Mouse (Mus musculus) limb, embryonic 11.5 days (tissue): Measurements from ENCODE around the gene Hamp. TPM values are rescaled to one million over a fixed set of nuclear protein-coding genes. Genes with fewer than 3 reads are reported as not detected.
A peak's percentile ranks its signal among the peaks of the same experiment; 100 is the strongest.
"Not testable (repeated sequence)": the region's sequence is repeated elsewhere in the genome, so short reads cannot be mapped to it uniquely, and the experiment has no call there.

Experiments
- ATAC-seq: fragments of 200-750 bp; cut with Nextera tagmentation; 2 replicates; pipeline ENCODE4 v1.8.0; 2017; ENCODE audit warnings: low read depth; ENCODE audit not compliant: insufficient number of reproducible peaks, low FRiP score, low TSS enrichment
- DNase-seq: peaks from one replicate; pipeline ENCODE4 v3.0.0-alpha.2; 2015; ENCODE audit warnings: low spot score
- H3K27ac ChIP-seq: fragments of 300-500 bp; sonication (generic); replicated peaks from 2 replicates; pipeline ENCODE4 v1.5.1; 2014; ENCODE audit warnings: low read depth, mild to moderate bottlenecking, low read length
- H3K27me3 ChIP-seq: fragments of 300-500 bp; sonication (generic); 2 replicates; pipeline ENCODE4 v1.6.1; 2014; ENCODE audit warnings: mild to moderate bottlenecking, low read length, mixed read lengths; ENCODE audit not compliant: control insufficient read depth, insufficient read depth
- H3K36me3 ChIP-seq: fragments of 300-500 bp; sonication (generic); 2 replicates; pipeline ENCODE4 v1.6.1; 2014; ENCODE audit warnings: mild to moderate bottlenecking, low read length, moderate library complexity, mixed read lengths; ENCODE audit not compliant: control insufficient read depth, insufficient read depth
- H3K4me1 ChIP-seq: fragments of 300-500 bp; sonication (generic); 2 replicates; pipeline ENCODE4 v1.6.1; 2014; ENCODE audit warnings: low read length, mixed read lengths; ENCODE audit not compliant: control insufficient read depth, insufficient read depth
- H3K4me2 ChIP-seq: fragments of 300-500 bp; sonication (generic); 2 replicates; pipeline ENCODE4 v1.6.1; 2014; ENCODE audit warnings: low read depth, mild to moderate bottlenecking, moderate library complexity; ENCODE audit not compliant: severe bottlenecking
- H3K4me3 ChIP-seq: fragments of 300-500 bp; sonication (generic); 2 replicates; pipeline ENCODE4 v1.5.1; 2014; ENCODE audit warnings: low read depth, low read length
- H3K9ac ChIP-seq: fragments of 300-500 bp; sonication (generic); 2 replicates; pipeline ENCODE4 v1.6.1; 2014; ENCODE audit warnings: mild to moderate bottlenecking, low read length
- H3K9me3 ChIP-seq: fragments of 300-500 bp; sonication (generic); 2 replicates; pipeline ENCODE4 v1.6.1; 2016; ENCODE audit warnings: low read length; ENCODE audit not compliant: control insufficient read depth
- WGBS: fragments of 180-500 bp; shearing (Covaris S2); extraction: QIAGEN DNeasy Blood & Tissue Kit; methylation state at CpG from one replicate; pipeline ENCODE4 v1.1.7; 2014; 5-methylcytosine and 5-hydroxymethylcytosine counted together
- polyA plus RNA-seq: library from polyadenylated mRNA; unstranded; fragments of >200 nt; fragmentation: Nextera tagmentation; extraction: Ambion mirVana; gene quantifications from 2 replicates; pipeline ENCODE4 v1.2.1, GENCODE M21; 2014

Hamp gene
- polyA plus RNA-seq, 1 experiment from 2014 or later = not detected

DNA sequence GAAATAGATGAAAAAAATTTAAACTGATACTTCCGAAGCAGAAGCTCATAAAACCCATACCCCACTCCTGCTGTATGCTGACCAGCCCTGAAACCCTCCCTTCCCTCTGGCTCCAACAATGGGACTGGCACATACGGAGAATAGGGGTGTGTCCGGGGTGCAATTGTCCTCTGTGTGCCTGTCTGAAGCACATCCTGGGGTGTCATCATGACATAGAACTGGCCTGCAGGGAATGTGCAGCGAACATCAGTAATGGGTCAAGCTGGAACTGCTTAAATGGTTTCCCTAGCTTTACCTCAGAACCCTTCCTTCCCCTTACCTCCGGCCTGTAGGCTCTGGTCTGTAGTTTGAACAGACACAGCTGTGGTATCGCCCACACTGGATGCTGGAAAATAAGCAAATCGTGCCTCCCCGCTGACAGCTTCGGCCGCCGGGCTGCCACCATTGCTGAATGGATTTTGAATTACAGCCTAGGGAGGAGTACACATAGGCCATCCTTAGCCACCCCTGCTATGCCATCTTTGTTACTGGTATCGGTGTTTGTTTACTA lies 11.2 kb upstream of the Hamp start:
- WGBS = 93% methylated on average over 12 of the region's 12 CpGs
- no peak for ATAC-seq
- no peaks in the 10 kb centered on the region for H3K9me3 ChIP-seq

DNA sequence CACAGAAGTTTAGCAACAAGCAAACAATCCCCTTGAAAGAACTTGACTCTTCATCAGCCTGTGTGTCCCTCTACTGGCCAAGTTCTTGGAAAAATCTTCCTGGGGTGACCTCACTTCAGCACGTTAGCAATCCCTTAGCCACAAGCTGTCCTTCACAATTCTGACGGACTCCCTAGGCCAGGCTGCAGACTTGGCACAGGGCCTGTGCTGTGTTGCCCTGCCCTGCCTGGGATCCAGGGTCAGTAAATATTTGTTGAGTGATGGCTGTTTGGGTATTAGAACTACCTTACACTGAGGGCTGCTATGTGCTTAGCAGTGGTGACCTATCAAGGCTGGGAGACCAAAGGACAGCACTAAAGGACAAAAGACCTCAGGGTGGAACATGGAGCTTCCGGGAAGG lies 10.2 kb upstream of the Hamp start:
- H3K4me2 ChIP-seq = no peak overlapping the region
- 91% methylated on average over 3 of the region's 3 CpGs for WGBS

More for the DNA sequence above, 11.2 kb upstream of the Hamp start:
- Histone ChIP-seq H3K4me3 (peak overlapping the region; percentile 83), H3K9ac (no peak overlapping the region), H3K4me1 (peaks cover 3% of the 10 kb centered on the region; the same call in 1 of the 2 replicates), H3K27me3 (no peaks in the 10 kb centered on the region), H3K4me2 (peak overlapping the region; percentile 91; the same call in 1 of the 2 replicates), H3K36me3 (peaks cover 22% of the 10 kb centered on the region), H3K27ac (no peak overlapping the region)
- DNase-seq = no peak

DNA sequence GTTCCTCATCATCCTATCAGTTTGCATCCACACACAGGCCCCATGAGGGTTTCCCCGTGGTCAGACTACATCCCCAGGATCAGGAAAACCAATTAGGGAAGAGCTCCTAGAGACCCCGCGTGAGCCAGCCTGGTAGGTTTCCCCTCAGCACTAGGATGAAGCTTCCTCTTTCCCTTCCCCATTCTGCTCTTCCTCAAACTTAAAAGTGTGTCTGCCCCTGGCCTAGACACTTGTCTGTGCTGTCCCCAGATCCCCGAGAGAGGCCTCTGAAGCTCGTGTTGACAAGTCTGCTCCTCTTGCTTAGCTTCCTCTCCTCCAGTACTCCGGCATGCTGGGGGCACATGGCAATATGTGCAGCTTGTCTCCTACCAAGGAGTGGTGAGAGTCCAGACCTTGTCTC lies 9.6 kb upstream of the Hamp start:
- no peaks in the 10 kb centered on the region for H3K27me3 ChIP-seq
- no peak overlapping the region for H3K4me3 ChIP-seq
- H3K9me3 ChIP-seq = no peaks in the 10 kb centered on the region
- H3K9ac ChIP-seq = no peak overlapping the region
- no peak for DNase-seq
- 85% methylated on average over 6 of the region's 6 CpGs for WGBS
- peaks cover 26% of the 10 kb centered on the region for H3K36me3 ChIP-seq
- no peak overlapping the region for H3K4me2 ChIP-seq
- H3K27ac ChIP-seq = no peak overlapping the region
- H3K4me1 ChIP-seq = peaks cover 3% of the 10 kb centered on the region; the same call in 1 of the 2 replicates
- no peak for ATAC-seq

More for the DNA sequence above, 10.2 kb upstream of the Hamp start:
- Histone ChIP-seq H3K4me3 (no peak overlapping the region), H3K9ac (no peak overlapping the region), H3K27me3 (no peaks in the 10 kb centered on the region), H3K36me3 (peaks cover 25% of the 10 kb centered on the region), H3K9me3 (no peaks in the 10 kb centered on the region), H3K27ac (no peak overlapping the region), H3K4me1 (peaks cover 3% of the 10 kb centered on the region; the same call in 1 of the 2 replicates)
- ATAC-seq = no peak
- DNase-seq = no peak

DNA sequence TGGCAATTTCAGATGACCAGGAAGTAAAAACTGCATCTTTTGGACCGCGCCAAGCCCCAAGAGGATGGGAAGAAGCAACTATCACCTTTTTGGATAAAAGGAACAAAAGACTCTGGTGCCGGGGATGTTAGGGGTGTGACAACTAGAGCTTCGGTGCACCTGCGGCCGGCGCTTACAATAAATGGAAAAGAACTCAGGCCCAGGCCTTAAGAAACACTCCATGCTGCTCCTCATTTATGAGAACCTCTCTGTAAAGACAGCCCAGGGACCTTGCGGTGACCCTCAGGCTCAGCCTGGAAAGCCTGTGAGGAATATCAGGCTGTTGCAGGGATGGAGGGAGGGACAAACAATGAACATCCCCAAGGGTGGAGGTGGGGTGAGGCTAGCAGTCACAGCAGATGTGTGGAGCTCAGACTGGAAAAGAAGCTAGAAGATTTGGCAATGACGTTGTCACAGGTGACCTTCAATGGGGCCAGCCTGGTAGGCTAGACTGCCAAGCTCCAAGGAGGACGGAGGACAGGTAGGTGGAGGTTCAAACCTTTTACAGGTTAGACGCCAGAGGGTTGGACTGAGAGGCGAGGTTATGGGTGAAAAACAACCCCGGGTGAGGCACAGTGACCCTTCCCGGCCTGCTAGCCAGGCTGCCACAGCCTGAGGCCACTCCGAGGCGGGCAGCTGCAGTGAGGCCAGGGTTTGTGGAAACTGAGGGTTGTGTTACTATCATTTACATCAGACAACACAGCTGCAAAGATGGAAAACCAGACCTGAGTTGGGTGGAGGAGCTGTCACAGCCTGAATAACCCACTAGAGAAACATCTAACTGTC lies 8.8 kb upstream of the Hamp start:
- WGBS = 93% methylated on average over 16 of the region's 16 CpGs
- Histone ChIP-seq H3K9me3 (no peaks in the 10 kb centered on the region), H3K9ac (no peak overlapping the region), H3K4me3 (no peak overlapping the region), H3K4me2 (no peak overlapping the region), H3K36me3 (peaks cover 26% of the 10 kb centered on the region), H3K4me1 (no peaks in the 10 kb centered on the region), H3K27me3 (no peaks in the 10 kb centered on the region), H3K27ac (no peak overlapping the region)
- ATAC-seq (no peak), DNase-seq (no peak)

DNA sequence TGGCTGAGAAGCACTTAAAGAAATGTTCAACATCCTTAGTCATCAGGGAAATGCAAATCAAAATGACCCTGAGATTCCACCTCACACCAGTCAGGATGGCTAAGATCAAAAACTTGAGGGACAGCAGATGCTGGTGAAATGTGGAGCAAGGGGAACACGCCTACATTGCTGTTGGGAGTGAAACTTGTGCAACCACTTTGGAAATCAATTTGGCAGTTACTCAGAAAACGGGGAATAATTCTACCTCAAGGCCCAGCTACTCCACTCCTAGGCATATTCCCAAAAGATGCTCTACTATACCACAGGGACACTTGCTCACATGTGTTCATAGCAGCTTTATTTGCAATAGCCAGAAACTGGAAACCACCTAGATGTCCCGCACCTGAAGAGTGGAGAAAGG lies 6.1 kb upstream of the Hamp start:
- 86% methylated on average over 3 of the region's 3 CpGs for WGBS
- ATAC-seq = not testable (repeated sequence)

DNA sequence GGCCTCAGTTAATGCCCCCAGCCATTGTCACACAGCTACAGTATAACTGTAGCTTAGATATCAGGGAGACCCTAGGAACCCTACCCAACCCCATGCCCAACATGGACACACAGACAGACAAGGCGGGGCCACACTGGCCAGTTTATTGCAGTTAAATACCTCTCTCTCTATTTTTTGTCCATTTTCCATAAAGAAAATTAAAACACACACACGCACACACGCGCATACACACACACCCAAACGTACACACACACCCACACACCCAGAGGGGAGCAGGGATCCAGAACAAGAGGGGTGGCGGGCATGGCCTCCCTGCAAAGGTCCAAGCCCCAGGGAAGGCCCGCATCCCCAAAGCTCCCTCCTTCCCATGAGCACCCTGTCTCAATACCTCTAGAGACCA lies 2.0 kb upstream of the Hamp start:
- DNase-seq (no peak), ATAC-seq (no peak)
- Histone ChIP-seq H3K27ac (no peak overlapping the region), H3K9me3 (no peaks in the 10 kb centered on the region), H3K9ac (no peak overlapping the region), H3K36me3 (peaks cover 7% of the 10 kb centered on the region; the same call in 1 of the 2 replicates), H3K4me1 (no peaks in the 10 kb centered on the region), H3K4me3 (no peak overlapping the region), H3K4me2 (no peak overlapping the region), H3K27me3 (no peaks in the 10 kb centered on the region)
- 94% methylated on average over 7 of the region's 7 CpGs for WGBS

More for the DNA sequence above, 6.1 kb upstream of the Hamp start:
- not testable (repeated sequence) for H3K9me3 ChIP-seq, H3K9ac ChIP-seq, H3K4me3 ChIP-seq, H3K27ac ChIP-seq, DNase-seq, H3K4me2 ChIP-seq, H3K4me1 ChIP-seq, H3K27me3 ChIP-seq
- peaks cover 26% of the 10 kb centered on the region for H3K36me3 ChIP-seq

GRCm38 (mm10) chr7:30945466-30945865 lies 1.6 kb upstream of the Hamp start:
- not testable (repeated sequence) for H3K4me3 ChIP-seq, H3K4me2 ChIP-seq, H3K4me1 ChIP-seq, DNase-seq, H3K9me3 ChIP-seq, H3K36me3 ChIP-seq, ATAC-seq, H3K27ac ChIP-seq, H3K27me3 ChIP-seq, H3K9ac ChIP-seq
- WGBS = 92% methylated on average over 7 of the region's 7 CpGs

GRCm38 (mm10) chr7:30944706-30945105 lies 874 bp upstream of the Hamp start:
- H3K9me3 ChIP-seq, H3K4me1 ChIP-seq, H3K27me3 ChIP-seq, H3K27ac ChIP-seq, H3K4me2 ChIP-seq, H3K9ac ChIP-seq, H3K36me3 ChIP-seq, DNase-seq, H3K4me3 ChIP-seq, ATAC-seq: not testable (repeated sequence)
- WGBS = 60% methylated on average over 2 of the region's 2 CpGs
